Mouse (Mus musculus): ENCODE results near the gene Lca5l. TPM values are rescaled to one million over a fixed set of nuclear protein-coding genes. Genes with fewer than 3 reads are reported as not detected.

Lca5l gene
- polyA plus RNA-seq, 1 experiment from 2014 or later: 1.4 TPM

DNA sequence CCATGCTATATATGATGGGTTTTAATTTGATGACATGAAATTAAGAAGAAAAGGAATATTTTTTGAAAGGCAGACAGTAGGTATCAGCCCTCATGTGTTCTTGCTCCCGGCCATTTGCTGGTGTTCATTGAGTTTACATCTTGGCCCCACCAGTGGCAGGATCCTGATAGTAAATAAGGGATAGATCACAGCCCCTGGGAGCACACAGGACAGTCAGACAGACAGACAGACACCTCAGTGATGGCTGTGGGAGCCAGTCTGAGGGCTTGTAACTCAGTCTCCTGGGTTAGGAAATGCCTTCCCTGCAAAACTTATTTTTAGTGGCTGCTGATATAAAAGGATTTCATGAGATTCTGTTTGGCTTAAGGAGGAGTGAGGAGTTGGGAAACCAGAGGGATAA, 30.4 kb upstream of the Lca5l start:
- ATAC-seq (ENCODE audit: low FRiP score) (no peak), DNase-seq (ENCODE audit: low spot score) (no peak)
- WGBS: 78% methylated on average over 1 of the region's 1 CpGs
- Histone ChIP-seq H3K4me2 (replicated peaks; ENCODE audit: low read depth, low read length) (no peak overlapping the region), H3K9me3 (ENCODE audit: control insufficient read depth, low read length) (no peaks in the 10 kb centered on the region), H3K4me3 (ENCODE audit: low read depth, low read length) (no peak overlapping the region), H3K4me1 (replicated peaks; ENCODE audit: control insufficient read depth, insufficient read depth, low read length) (no peaks in the 10 kb centered on the region), H3K36me3 (ENCODE audit: control insufficient read depth, insufficient read depth, low read length) (no peaks in the 10 kb centered on the region), H3K27ac (ENCODE audit: low read depth, low read length) (no peak overlapping the region), H3K27me3 (ENCODE audit: control insufficient read depth, insufficient read depth, low read length) (no peaks in the 10 kb centered on the region), H3K9ac (ENCODE audit: low read depth, low read length) (no peak overlapping the region)

DNA sequence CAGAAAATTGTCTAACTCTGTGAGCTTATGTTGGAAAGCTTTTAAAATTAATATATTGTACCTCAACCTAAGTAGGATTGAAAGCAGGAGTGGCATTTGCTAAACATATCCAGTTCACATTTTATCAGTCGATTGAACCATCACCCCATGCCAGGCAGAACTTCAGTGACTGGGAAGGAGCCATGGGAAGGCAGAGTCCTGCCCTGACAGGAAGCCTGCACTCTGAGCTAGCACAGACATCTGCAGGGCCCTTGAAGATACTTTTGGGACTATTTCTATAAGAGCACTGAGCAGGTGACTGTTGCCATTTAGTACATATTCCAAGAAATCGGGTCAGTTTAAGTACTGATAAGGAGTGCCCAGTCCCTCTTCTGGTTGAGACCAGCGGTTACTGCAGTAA, 29.9 kb upstream of the Lca5l start:
- Histone ChIP-seq H3K4me1 (replicated peaks; ENCODE audit: control insufficient read depth, insufficient read depth, low read length) (no peaks in the 10 kb centered on the region), H3K27ac (ENCODE audit: low read depth, low read length) (no peak overlapping the region), H3K27me3 (ENCODE audit: control insufficient read depth, insufficient read depth, low read length) (no peaks in the 10 kb centered on the region), H3K4me2 (replicated peaks; ENCODE audit: low read depth, low read length) (no peak overlapping the region), H3K36me3 (ENCODE audit: control insufficient read depth, insufficient read depth, low read length) (no peaks in the 10 kb centered on the region), H3K9me3 (ENCODE audit: control insufficient read depth, low read length) (no peaks in the 10 kb centered on the region), H3K9ac (ENCODE audit: low read depth, low read length) (no peak overlapping the region), H3K4me3 (ENCODE audit: low read depth, low read length) (no peak overlapping the region)
- 83% methylated on average over 3 of the region's 3 CpGs for WGBS
- no peak for ATAC-seq (ENCODE audit: low FRiP score)
- no peak for DNase-seq (ENCODE audit: low spot score)

DNA sequence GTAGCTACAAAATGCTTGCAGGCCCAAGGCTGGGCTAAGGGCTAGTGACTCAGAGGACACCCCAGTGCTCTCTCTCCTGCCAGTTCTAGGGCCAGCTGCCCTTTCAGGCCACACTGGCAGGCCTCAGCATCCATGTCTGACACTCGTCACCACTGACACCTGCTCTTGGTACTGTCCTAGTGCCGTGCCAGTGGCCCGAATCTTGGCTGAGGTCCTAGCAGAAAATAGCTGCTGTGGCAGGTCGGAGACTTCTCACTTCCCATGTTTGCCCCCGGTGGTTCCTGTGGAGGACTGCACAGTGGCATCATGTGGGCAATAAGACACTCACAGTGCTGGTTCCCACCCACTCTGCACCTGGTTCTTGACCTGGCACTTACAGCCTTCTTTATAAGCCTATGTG, 29.4 kb upstream of the Lca5l start:
- Histone ChIP-seq H3K36me3 (ENCODE audit: control insufficient read depth, insufficient read depth, low read length) (no peaks in the 10 kb centered on the region), H3K4me1 (replicated peaks; ENCODE audit: control insufficient read depth, insufficient read depth, low read length) (no peaks in the 10 kb centered on the region), H3K27ac (ENCODE audit: low read depth, low read length) (no peak overlapping the region), H3K4me2 (replicated peaks; ENCODE audit: low read depth, low read length) (no peak overlapping the region), H3K27me3 (ENCODE audit: control insufficient read depth, insufficient read depth, low read length) (no peaks in the 10 kb centered on the region), H3K4me3 (ENCODE audit: low read depth, low read length) (no peak overlapping the region), H3K9me3 (ENCODE audit: control insufficient read depth, low read length) (no peaks in the 10 kb centered on the region), H3K9ac (ENCODE audit: low read depth, low read length) (no peak overlapping the region)
- no peak for ATAC-seq (ENCODE audit: low FRiP score)
- DNase-seq (ENCODE audit: low spot score): no peak
- WGBS: 76% methylated on average over 5 of the region's 5 CpGs

DNA sequence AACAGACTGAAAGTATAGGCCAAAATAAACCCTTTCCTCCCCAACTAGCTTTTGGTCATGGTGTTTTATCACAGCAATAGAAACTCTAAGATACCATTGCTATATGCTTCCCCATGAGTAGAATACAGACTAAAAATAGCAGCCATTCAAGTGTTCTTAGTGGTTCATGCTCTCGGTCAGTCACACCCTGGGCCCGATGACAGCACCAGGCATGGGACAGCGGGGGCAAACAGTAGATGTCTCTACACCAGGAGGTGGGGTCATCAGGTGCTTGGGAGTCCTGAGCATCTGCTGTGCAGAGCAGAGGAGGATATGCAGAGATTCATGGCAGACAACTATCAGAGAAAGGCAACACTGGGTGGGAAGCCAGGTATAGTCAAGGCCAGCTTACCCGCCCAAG, 21.0 kb upstream of the Lca5l start:
- Histone ChIP-seq H3K4me2 (replicated peaks; ENCODE audit: low read depth, low read length) (no peak overlapping the region), H3K4me3 (ENCODE audit: low read depth, low read length) (no peak overlapping the region), H3K9me3 (ENCODE audit: control insufficient read depth, low read length) (no peaks in the 10 kb centered on the region), H3K4me1 (replicated peaks; ENCODE audit: control insufficient read depth, insufficient read depth, low read length) (no peaks in the 10 kb centered on the region), H3K9ac (ENCODE audit: low read depth, low read length) (no peak overlapping the region), H3K27me3 (ENCODE audit: control insufficient read depth, insufficient read depth, low read length) (no peaks in the 10 kb centered on the region), H3K27ac (ENCODE audit: low read depth, low read length) (no peak overlapping the region), H3K36me3 (ENCODE audit: control insufficient read depth, insufficient read depth, low read length) (no peaks in the 10 kb centered on the region)
- ATAC-seq (ENCODE audit: low FRiP score) (no peak), DNase-seq (ENCODE audit: low spot score) (no peak)
- 92% methylated on average over 4 of the region's 4 CpGs for WGBS

DNA sequence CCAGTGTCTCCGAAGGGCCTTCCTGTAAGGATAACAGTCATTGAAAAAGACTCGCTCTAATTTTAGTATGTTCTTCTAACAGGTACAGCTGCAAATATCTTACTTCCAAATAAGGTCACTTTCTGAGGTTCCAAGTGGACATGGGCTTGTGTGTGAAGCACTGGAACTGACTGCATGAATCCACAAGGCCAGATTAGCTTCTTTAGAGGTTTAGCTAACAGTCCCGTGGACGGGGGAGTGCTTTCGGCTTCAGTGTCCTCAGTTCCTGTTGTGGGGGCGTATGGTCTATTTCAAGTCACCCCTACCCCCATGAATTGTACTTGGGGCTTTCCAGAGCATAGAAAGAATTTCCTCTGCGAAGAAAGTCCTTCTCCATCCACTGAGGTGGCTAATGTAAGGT, 18.8 kb upstream of the Lca5l start:
- Histone ChIP-seq H3K4me3 (ENCODE audit: low read depth, low read length) (no peak overlapping the region), H3K36me3 (ENCODE audit: control insufficient read depth, insufficient read depth, low read length) (no peaks in the 10 kb centered on the region), H3K4me2 (replicated peaks; ENCODE audit: low read depth, low read length) (no peak overlapping the region), H3K9ac (ENCODE audit: low read depth, low read length) (no peak overlapping the region), H3K4me1 (replicated peaks; ENCODE audit: control insufficient read depth, insufficient read depth, low read length) (no peaks in the 10 kb centered on the region), H3K9me3 (ENCODE audit: control insufficient read depth, low read length) (no peaks in the 10 kb centered on the region), H3K27me3 (ENCODE audit: control insufficient read depth, insufficient read depth, low read length) (no peaks in the 10 kb centered on the region), H3K27ac (ENCODE audit: low read depth, low read length) (no peak overlapping the region)
- WGBS: 88% methylated on average over 7 of the region's 7 CpGs
- DNase-seq (ENCODE audit: low spot score) (no peak), ATAC-seq (ENCODE audit: low FRiP score) (no peak)

DNA sequence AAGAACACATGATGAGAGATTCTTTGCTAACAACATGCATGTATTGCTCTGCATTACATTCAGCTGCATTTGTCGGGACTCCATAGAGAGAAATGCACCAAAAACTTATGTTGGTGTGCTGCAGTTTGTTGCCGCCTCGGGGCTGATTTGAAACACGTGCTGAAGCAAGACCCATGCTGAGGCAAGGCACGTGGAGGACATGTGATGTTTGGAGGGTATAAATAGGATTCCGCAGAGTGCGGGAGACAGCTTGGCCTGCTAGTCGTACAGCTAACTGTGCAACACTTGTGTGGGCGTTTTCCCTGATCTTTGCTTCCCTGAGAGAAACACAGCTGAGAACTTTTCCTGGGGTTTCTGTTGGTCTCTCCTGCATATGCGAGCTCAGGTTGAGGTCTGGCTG, 17.7 kb upstream of the Lca5l start:
- H3K4me2 ChIP-seq (replicated peaks; ENCODE audit: low read depth, low read length): no peak overlapping the region
- no peaks in the 10 kb centered on the region for H3K27me3 ChIP-seq (ENCODE audit: control insufficient read depth, insufficient read depth, low read length)
- H3K4me3 ChIP-seq (ENCODE audit: low read depth, low read length): no peak overlapping the region
- WGBS: 77% methylated on average over 10 of the region's 10 CpGs
- no peak overlapping the region for H3K9ac ChIP-seq (ENCODE audit: low read depth, low read length)
- no peaks in the 10 kb centered on the region for H3K36me3 ChIP-seq (ENCODE audit: control insufficient read depth, insufficient read depth, low read length)
- H3K9me3 ChIP-seq (ENCODE audit: control insufficient read depth, low read length): no peaks in the 10 kb centered on the region
- no peak overlapping the region for H3K27ac ChIP-seq (ENCODE audit: low read depth, low read length)
- ATAC-seq (ENCODE audit: low FRiP score) (no peak), DNase-seq (ENCODE audit: low spot score) (no peak)
- H3K4me1 ChIP-seq (replicated peaks; ENCODE audit: control insufficient read depth, insufficient read depth, low read length): no peaks in the 10 kb centered on the region

DNA sequence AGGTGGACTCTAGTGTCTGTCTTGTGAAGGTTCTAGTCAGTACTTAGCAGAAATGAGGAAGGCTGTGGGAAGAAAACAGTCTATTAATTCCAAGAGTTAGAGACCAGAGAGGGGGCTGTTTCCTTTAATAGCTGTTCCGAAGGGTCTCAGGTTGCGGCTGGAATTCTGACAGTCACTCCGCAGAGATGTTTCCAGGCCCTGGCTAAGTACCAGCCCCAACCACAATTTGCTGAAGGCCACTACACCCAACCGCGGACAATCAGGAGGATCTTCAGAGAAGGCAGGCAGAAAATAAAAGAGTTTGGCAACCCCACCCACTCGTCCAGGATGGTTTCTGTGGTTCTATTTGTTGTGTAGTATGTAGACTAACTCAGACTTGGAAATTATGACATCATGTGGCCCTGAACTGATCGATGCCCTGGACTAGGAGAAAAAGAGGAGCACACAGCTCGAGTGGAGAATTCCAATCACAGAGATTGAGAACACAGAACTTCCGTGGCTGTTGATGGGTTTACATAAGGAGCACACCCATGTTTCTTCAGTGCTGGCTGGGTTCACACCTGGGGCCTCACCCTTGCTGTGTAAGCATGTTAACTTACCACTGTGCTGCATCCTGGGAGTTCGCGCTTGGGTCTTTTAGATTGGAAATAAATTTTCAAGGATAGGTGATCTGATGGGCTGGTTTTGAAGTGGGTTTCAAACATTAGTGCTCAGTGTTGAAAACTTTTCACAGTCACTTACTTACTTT, 9.6 kb upstream of the Lca5l start:
- H3K27me3 ChIP-seq (ENCODE audit: control insufficient read depth, insufficient read depth, low read length): no peaks in the 10 kb centered on the region; the same call in 1 of the 2 replicates
- H3K4me3 ChIP-seq (ENCODE audit: low read depth, low read length): no peak overlapping the region
- H3K27ac ChIP-seq (ENCODE audit: low read depth, low read length): no peak overlapping the region
- H3K4me1 ChIP-seq (replicated peaks; ENCODE audit: control insufficient read depth, insufficient read depth, low read length): no peaks in the 10 kb centered on the region
- DNase-seq (ENCODE audit: low spot score): no peak
- no peak overlapping the region for H3K9ac ChIP-seq (ENCODE audit: low read depth, low read length)
- no peaks in the 10 kb centered on the region for H3K36me3 ChIP-seq (ENCODE audit: control insufficient read depth, insufficient read depth, low read length)
- H3K9me3 ChIP-seq (ENCODE audit: control insufficient read depth, low read length): no peaks in the 10 kb centered on the region
- H3K4me2 ChIP-seq (replicated peaks; ENCODE audit: low read depth, low read length): no peak overlapping the region
- WGBS: 79% methylated on average over 11 of the region's 11 CpGs
- ATAC-seq (ENCODE audit: low FRiP score): no peak

DNA sequence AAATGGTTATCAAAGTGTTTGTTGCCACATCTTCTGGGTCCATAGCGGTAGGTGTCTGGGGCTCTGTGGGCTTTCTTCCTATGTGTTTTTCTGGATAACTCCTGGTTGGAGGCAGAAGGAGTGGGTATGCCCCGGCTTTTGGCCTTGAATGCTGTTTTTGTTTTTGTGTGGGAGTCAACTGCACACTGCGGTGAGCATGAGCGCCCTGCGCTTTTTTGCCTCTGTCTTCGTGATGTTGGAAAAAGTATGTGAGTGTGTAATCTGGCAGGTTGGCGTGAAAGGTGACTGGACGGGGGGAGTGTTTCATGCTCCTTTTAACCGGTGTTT, 8.6 kb upstream of the Lca5l start:
- Histone ChIP-seq H3K36me3 (ENCODE audit: control insufficient read depth, insufficient read depth, low read length) (no peaks in the 10 kb centered on the region), H3K27ac (ENCODE audit: low read depth, low read length) (no peak overlapping the region), H3K9me3 (ENCODE audit: control insufficient read depth, low read length) (no peaks in the 10 kb centered on the region), H3K4me2 (replicated peaks; ENCODE audit: low read depth, low read length) (peak overlapping the region; percentile 34), H3K27me3 (ENCODE audit: control insufficient read depth, insufficient read depth, low read length) (no peaks in the 10 kb centered on the region; the same call in 1 of the 2 replicates), H3K4me3 (ENCODE audit: low read depth, low read length) (peak overlapping the region; percentile 6), H3K4me1 (replicated peaks; ENCODE audit: control insufficient read depth, insufficient read depth, low read length) (no peaks in the 10 kb centered on the region), H3K9ac (ENCODE audit: low read depth, low read length) (peak overlapping the region; percentile 32; the same call in 1 of the 2 replicates)
- ATAC-seq (ENCODE audit: low FRiP score) (peak; percentile 2; the same call in 1 of the 2 replicates), DNase-seq (ENCODE audit: low spot score) (no peak)
- 42% methylated on average over 9 of the region's 9 CpGs for WGBS

DNA sequence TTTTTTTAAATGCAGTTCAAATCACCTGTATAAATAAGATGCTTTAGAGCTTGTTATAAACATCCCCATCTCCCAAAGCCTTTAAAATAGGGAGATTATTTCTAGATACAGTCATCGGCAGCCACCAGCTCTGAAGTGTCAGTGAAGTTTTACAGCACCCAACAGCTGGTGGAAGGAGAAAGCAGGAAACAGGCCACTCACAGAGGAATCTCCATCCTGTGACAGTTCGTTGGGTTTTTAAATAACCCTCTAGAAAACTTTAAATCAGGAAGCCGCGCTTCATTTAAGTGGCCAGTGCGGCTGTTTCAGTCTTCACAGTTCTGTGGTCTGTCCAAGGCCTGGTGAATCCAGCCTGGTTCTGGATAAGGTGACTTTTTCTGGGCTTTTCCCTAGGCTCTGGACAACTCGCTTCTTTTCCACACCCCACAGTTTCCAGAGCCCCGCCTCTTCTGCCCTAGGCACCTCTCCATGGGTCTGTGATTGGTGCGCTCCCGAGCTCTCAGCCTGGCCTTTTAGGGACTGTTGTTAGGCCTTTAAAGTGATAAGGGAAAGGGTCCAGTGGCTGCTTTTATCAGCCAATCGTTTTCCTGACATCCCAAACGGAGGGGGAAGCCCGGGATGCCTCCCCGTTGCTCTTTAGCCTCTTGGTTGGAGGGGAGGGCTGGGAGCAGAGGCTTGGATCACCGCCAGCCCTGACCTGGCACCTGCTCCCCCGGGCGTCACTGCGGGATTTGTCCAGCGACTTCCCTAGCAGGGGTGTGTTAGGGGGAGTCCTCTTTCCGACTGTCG, 8.0 kb upstream of the Lca5l start, which contains the start of gene Sh3bgr:
Gene Sh3bgr (plus strand): TSS at position 538 of the 789 bp plus-strand sequence.
- DNase-seq (ENCODE audit: low spot score): peak; percentile 57
- Histone ChIP-seq H3K9me3 (ENCODE audit: control insufficient read depth, low read length) (no peaks in the 10 kb centered on the region), H3K27ac (ENCODE audit: low read depth, low read length) (no peak within 1 kb of the TSS), H3K36me3 (ENCODE audit: control insufficient read depth, insufficient read depth, low read length) (no peaks in the 10 kb centered on the region), H3K4me1 (replicated peaks; ENCODE audit: control insufficient read depth, insufficient read depth, low read length) (no peaks in the 10 kb centered on the region), H3K9ac (ENCODE audit: low read depth, low read length) (peak within 1 kb of the TSS; percentile 32), H3K4me3 (ENCODE audit: low read depth, low read length) (peak within 1 kb of the TSS; percentile 6), H3K27me3 (ENCODE audit: control insufficient read depth, insufficient read depth, low read length) (no peaks in the 10 kb centered on the region; the same call in 1 of the 2 replicates), H3K4me2 (replicated peaks; ENCODE audit: low read depth, low read length) (peak within 1 kb of the TSS; percentile 34)
- peak; percentile 74 for ATAC-seq (ENCODE audit: low FRiP score)
- 11% methylated on average over 20 of the region's 20 CpGs for WGBS
